Mouse (Mus musculus): ENCODE results near the gene Frmpd4.
A peak's percentile ranks its signal among the peaks of the same experiment; 100 is the strongest.

The Frmpd4 gene

DNA sequence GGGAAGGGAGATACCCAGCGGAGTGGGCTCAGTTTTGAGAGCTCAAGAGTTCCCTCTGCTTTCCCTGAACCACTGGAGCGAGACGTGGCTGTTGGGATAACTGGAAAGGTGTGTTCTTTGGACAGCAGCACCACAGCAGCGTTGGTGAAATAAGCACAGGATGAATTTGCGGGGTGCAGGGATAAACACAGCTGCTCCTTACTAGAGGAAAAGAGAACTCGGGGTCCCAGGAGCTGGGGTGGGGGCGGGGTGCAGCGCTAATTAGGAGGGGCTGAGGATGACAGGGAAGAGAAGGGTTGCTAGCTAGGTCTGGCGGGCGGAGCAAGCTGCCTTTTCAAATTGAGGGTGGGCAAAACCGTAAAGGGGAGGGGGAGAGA is 453.5 kb downstream of the Frmpd4 start:
- DNase-seq = no peak

DNA sequence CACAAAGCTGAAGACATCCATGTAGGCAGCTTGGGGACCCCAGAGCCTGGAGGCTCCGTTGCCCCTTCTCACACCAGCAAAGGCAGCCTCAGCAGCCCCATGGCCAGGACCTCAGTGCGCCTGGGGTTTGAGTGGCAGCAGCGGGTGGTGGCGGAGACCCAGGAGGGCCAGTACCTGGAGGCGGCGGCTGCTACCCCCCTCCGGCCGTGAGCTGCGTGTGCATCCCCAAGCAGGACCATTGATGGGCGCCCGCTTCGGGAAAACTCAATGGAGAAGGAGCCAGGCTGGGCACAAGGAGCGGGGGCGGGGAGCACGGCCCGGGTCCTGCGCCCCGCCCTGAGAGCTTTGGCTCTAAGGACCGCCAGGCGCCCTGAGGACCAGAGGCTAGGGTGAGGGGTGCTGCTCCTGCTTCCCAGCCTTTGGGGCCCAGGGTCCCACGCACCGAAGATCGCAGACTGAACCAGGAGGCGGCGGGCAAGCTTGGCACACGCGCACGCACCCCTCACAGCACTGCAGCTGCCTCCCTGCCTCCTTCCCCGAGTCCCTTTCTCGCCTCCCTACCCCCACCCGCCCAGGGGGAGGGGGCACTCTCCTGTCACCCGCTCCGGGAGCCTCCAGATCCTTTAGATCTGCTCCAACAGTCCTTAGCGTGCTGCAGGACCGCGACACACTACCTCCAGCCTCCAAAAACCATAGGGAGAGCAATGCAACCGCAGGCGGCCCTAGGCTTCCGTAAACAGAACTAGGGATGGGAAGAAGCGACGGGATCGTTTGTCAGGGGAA is 454.0 kb downstream of the Frmpd4 start:
- DNase-seq = peak; percentile 21

- no peak for DNase-seq
Observed at GRCm38 (mm10) chrX:168041589-168041988, 535.4 kb downstream of the Frmpd4 start.

DNA sequence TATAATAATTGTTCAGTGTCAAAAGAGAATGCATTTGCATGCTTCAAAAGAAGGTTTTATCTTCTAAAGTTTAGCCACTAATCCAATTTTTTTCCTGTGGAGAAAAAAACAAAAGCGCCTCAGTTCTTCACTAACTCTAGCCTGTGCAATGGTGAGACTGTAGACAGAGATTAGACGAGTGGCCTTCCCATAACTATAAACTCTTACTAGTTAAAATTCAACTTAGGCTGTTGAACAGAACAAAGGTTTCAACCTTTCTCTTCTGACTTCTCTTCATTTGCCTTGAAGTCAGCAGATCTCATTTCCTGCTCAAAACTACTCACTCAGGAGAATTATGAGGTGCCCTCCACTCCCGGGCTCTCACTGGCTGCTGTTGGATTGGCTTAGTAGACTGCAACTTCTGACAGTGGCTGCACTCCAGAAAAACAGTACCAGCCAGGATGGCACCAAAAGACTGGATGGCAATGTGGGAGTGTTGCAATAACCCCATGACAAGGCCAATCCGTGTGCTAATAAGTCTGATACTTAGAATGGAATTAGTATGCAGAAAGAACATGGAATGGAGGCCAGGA is 556.4 kb downstream of the Frmpd4 start:
- DNase-seq = no peak

DNA sequence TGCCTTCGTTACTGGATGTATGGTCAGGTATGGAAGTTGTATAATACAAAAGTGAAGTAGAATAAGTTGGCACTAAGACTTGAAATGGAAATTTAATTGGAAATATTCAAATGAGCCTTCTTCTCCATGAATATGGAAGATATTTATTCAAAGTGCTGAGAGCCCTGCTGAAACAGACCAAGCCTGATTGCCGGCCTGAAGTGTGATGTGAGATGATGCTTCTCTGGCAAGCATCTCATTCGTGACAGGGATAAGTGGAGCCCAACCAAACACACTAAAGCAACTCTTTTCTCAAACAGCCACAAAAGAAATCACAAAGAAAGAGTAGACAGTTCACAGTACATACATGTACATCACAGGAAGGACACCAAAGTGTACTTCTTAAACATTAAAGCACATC is 559.2 kb downstream of the Frmpd4 start:
- DNase-seq = no peak

DNA sequence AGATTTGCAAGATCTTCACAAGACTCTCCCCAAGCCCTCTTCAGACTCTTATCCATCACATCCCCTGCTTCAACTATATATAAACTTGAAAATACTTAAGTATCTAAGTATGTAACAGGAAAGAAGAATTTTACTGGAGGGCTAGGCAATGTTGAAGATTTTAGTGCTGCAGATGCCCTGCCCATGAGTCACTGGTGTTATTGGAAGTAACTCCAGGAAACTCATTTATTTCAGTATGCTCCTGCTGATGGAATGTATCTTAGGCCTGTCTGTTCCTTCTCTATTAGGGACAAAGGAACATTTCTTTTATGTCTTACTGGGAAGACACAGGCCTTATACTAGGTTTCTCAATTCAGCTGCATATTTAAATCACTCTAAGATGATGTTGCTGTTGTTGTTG is 592.2 kb downstream of the Frmpd4 start:
- DNase-seq = no peak

DNA sequence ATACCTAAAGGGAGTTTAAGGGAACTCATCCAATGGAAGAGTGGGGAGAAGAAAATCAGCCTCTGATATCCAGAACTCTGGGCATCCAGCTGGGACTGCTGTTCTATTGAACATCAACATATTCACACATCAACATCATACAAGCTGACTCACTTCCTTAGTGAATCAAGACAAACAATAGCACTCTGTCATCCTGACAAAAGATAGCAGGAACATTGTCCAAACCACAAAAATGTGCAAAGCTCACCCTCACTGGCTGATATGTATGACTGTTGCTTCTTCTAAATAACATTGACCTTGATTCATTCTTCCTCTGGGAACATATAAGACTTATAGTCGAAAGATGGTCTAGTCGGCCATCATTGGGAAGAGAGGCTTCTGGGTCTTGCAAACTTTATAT is 625.8 kb downstream of the Frmpd4 start:
- no peak for DNase-seq

DNA sequence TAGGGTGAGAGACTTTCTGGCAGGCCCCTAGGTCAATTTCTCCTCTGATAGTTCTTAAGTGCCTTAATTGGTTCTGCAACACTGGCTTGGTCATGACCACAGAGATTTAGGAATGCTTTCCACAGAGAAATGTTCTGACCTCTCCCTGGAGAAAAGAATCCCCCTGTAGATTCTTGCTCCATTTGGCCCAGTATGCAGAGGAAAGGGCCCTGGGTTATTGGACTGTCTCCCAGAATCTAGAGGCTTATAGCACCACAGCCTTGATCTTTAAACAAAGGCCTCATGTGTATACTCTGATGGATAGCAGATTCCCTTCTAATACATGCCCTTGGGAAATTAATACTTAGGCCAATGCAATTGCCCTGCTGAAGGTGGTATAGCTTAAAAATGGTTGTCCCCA is 667.5 kb downstream of the Frmpd4 start:
- no peak for DNase-seq

DNA sequence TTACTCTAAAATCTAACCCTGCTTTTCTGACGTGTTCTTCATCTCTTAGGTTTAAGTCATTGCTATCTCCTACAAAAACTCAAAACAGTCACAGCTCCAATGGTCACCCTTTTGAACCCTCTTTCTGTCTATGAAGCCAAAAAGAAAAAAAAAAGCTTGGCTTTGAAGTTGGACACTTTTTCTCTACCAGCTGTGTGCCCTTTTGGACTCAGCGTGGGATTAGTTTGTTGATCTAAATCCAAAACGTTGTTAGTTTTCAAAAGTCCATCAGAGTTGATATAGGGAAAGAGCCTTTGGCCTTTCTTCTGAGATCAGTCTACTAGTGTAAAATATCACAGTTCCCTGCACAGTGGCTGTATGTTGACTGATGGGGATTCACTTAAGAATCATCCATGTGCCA is 676.0 kb downstream of the Frmpd4 start:
- no peak for DNase-seq

DNA sequence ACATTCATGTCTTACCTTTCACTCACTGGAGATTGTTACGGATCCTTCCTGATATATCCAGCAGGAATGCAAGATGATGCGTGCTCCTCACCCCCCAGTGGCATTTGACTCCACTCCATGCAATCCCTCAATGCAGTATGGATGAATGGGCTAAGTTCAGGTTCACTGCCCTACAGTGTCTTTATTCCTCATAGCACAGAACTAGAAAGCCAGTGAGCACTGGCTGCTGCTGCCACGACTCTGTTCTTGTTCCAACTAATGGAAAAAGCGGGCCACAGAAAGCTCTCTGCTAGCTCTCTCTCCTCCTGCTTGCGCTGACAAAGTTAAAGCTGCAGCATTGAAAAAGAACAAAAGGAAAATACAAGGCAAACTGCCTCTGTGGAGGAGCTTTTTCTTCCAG is 722.2 kb downstream of the Frmpd4 start:
- DNase-seq = no peak

DNA sequence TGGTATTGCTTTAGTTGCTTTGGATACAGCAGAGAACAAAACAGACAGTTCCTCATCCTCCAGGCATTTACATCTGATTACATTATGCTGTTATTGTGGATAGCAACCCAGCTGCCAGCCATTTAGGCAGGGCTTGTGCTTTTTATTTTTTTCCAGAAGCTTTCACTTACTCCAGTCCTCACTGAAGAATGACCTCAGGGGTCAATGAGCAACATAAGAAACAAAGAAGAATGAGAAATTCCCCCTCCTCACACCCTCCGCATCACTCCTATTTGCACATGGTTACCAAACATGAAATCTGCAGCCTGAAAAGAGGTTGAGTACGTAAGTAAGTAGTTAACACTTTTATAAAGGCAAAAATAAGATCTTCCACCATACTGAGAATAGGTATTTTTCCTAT is 744.5 kb downstream of the Frmpd4 start:
- DNase-seq = no peak

DNA sequence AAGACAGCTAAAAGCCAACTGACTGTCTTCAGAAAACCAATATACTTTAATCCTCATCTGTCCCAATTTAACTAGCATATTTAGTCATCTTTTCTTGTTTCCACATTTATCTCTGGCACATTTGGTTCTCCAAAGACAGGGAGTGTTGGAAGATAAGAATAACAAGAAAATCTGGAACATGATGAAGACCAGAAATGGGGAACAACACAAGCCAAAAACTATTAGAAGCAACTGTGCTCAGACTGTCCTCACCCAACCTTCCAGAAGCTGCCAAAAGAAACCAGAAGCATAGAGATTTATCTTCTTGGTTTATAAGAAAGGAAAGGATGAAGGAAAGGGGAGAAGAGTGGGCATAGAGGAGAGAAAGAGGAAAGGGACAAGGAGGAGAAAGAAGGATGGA is 748.6 kb downstream of the Frmpd4 start:
- no peak for DNase-seq

DNA sequence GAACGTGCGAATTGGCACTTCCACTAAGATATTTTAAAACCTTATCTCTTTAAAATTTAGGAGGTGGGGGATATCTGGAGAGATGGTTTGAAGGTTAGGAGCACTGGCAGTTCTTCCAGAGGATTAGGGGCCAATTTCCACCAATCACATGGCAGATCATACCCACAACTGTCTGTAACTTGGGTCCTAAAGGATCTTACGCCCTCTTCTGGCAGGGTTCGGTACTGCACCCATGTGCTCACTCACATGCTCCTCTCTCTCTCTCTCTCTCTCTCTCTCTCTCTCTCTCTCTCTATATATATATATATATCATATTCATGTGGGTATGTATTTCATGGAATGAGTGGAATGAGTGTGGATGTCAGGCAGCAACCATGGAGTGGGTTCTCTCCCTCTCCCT is 759.7 kb downstream of the Frmpd4 start:
- DNase-seq = no peak

DNA sequence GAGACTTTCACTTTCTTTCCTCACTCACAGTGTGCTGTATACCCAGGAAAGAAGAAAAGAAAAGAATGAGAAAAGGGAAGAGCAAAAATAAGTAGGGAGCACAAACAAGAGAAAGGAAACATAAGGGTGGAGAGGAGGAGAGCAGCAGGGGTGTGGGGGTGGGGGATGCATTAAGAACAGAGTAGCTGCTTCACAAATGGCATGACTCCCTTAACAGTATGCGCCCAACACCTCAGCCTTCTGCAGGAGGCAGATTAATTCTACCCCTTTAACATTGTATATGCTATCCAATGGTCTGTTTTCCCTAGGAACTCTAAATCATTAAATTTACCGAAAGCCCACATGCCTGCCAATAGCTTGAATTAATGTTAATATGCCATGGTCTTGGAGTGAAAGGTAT is 766.9 kb downstream of the Frmpd4 start:
- no peak for DNase-seq

- no peak for DNase-seq
Observed at GRCm38 (mm10) chrX:167808572-167808971, 768.5 kb downstream of the Frmpd4 start.

DNA sequence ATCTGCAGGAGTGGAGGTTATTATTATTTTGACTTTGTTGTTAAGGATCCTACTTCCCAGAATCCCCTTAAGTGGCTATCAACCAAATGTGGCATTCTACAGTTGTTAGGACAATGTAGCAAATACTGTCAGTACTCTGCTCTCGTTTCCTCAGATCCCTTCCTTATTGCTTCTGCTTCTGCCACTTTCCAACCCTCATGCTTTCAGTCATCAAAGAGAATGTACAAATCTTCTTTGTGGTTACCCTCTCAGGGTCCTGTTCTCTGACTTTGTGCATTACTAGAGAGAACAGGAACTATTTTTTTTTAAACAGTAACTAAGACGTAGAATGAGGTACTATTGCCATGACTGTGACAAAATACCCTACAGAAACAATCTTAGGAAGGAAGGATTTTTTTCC is 788.3 kb downstream of the Frmpd4 start:
- no peak for DNase-seq

- DNase-seq = no peak
Observed at GRCm38 (mm10) chrX:167783526-167783925, 793.5 kb downstream of the Frmpd4 start.

DNA sequence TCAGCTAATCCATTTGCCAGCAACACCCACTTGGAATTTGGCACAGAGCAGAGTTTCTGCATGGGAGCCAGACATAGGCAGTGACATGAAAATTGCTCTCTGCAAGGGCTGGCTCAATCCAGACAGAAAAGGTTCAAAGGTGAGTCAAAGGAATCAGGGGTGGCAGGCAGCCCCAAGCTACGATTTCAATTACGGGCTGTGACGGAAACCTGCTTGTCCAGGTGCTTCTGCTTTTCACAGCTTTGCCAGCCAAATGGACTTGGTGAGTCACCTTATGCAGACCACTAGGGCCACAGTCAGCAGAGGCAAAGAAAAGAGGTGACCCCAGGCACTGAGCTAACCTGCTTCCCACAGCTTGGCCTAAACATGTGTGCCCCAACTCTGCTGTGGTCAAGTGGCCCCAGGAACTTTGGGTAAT is 857.5 kb downstream of the Frmpd4 start:
- peak; percentile 31 for DNase-seq

- no peak for DNase-seq
Observed at GRCm38 (mm10) chrX:167719092-167719491, 857.9 kb downstream of the Frmpd4 start.

- DNase-seq = no peak
Observed at GRCm38 (mm10) chrX:167654806-167655495, 922.1 kb downstream of the Frmpd4 start.

DNA sequence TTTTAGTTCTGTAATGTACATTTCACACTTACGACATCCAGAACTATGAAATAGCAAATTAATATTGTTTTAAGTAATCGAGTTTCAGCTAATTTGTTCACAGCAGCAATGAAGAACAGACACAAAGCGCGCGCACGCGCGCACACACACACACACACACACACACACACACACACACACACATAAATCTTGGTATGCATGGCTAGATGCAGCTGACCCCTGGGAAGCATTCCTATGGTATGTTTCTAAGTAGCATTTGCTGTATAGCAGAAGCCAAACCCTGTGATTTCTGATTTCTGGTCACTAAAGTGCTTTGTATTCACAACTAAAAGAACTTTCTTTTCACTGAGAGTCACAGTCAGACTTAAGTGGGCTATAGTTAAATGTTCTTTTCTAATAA is 922.8 kb downstream of the Frmpd4 start:
- no peak for DNase-seq

GRCm38 (mm10) chrX:167597639-167598217 is 979.3 kb downstream of the Frmpd4 start:
- DNase-seq = no peak

GRCm38 (mm10) chrX:167552827-167553226 is 1024.2 kb downstream of the Frmpd4 start:
- DNase-seq = no peak

- no peak for DNase-seq
Observed at GRCm38 (mm10) chrX:167523151-167523550, 1053.9 kb downstream of the Frmpd4 start.

Measured in cerebellum, adult 9-11 months (tissue).